Mouse (Mus musculus): Measurements from ENCODE around the gene Mpv17l. TPM values are rescaled to one million over a fixed set of nuclear protein-coding genes. Genes with fewer than 3 reads are reported as not detected.
A peak's percentile ranks its signal among the peaks of the same experiment; 100 is the strongest.

The Mpv17l gene
- polyA plus RNA-seq, 1 experiment from 2014 or later, result 11.1 TPM

DNA sequence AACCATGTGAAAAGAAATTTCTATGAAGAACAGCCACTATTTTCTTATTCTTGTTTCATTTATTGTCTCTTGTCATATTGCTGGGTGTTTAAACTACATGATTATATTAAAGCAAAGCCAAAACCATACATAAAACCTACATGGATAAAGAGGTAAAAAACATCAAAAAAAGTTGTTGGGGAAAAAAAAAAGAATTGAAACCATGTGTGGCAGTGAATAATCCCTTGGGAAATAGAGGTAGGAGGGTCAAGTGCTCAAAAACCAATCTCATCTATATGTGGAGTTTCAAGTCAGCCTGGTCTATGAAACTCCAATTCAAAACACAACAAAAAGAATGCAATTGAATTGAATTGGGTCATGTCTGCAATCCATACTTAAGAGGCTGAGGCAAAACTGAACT is 10.1 kb upstream of the Mpv17l start:
- Histone ChIP-seq H3K4me3 (replicated peaks; ENCODE audit: low read length) (no peak overlapping the region), H3K36me3 (ENCODE audit: control insufficient read depth, insufficient read depth, low read length) (no peaks in the 10 kb centered on the region), H3K27ac (ENCODE audit: low read length) (no peak overlapping the region), H3K27me3 (ENCODE audit: control insufficient read depth, insufficient read depth, low read length) (no peaks in the 10 kb centered on the region), H3K4me2 (ENCODE audit: low read depth, low read length) (no peak overlapping the region), H3K9ac (ENCODE audit: low read length) (no peak overlapping the region), H3K4me1 (ENCODE audit: control insufficient read depth, insufficient read depth, low read length) (0 out of 2 replicates have a peak, but pooled peaks cover 3% of the 10 kb centered on the region), H3K9me3 (replicated peaks; ENCODE audit: control insufficient read depth, low read length) (no peaks in the 10 kb centered on the region)
- no peak for ATAC-seq (ENCODE audit: insufficient read depth, low FRiP score)

DNA sequence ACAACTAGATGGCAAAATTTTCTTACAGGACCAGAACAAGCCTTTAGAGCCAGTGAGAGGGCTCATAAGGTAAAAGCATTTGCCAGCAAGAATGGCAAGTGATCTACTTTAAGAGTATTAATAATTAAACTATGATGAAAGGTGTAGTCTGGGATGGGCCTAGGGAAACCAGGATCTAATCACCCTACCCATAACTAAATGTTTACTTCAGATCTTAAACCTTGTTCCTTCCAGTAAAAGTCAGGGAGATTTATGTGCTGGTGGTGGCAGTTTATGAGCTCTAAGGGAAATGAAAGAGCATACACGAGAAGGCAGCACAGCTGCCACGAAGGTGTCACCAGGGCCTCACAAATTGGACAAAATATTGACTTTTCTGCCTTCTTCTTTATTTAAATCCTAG is 8.9 kb upstream of the Mpv17l start:
- 43% methylated on average over 2 of the region's 2 CpGs for WGBS
- H3K9ac ChIP-seq (ENCODE audit: low read length), result no peak overlapping the region
- no peaks in the 10 kb centered on the region for H3K9me3 ChIP-seq (replicated peaks; ENCODE audit: control insufficient read depth, low read length)
- H3K4me2 ChIP-seq (ENCODE audit: low read depth, low read length), result 0 out of 2 replicates have a peak overlapping the region, but pooled peaks have one; percentile 9
- 0 out of 2 replicates have a peak, but pooled peaks have one; percentile 60 for ATAC-seq (ENCODE audit: insufficient read depth, low FRiP score)
- H3K36me3 ChIP-seq (ENCODE audit: control insufficient read depth, insufficient read depth, low read length), result no peaks in the 10 kb centered on the region
- H3K4me3 ChIP-seq (replicated peaks; ENCODE audit: low read length), result no peak overlapping the region
- H3K27me3 ChIP-seq (ENCODE audit: control insufficient read depth, insufficient read depth, low read length), result no peaks in the 10 kb centered on the region
- no peak overlapping the region for H3K27ac ChIP-seq (ENCODE audit: low read length)
- H3K4me1 ChIP-seq (ENCODE audit: control insufficient read depth, insufficient read depth, low read length), result peaks cover 8% of the 10 kb centered on the region; the same call in 1 of the 2 replicates

- Histone ChIP-seq H3K9ac (ENCODE audit: low read length) (no peak overlapping the region), H3K4me2 (ENCODE audit: low read depth, low read length) (no peak overlapping the region), H3K27ac (ENCODE audit: low read length) (no peak overlapping the region), H3K27me3 (ENCODE audit: control insufficient read depth, insufficient read depth, low read length) (no peaks in the 10 kb centered on the region), H3K36me3 (ENCODE audit: control insufficient read depth, insufficient read depth, low read length) (no peaks in the 10 kb centered on the region), H3K9me3 (replicated peaks; ENCODE audit: control insufficient read depth, low read length) (no peaks in the 10 kb centered on the region), H3K4me1 (ENCODE audit: control insufficient read depth, insufficient read depth, low read length) (peaks cover 9% of the 10 kb centered on the region; the same call in 1 of the 2 replicates), H3K4me3 (replicated peaks; ENCODE audit: low read length) (no peak overlapping the region)
- no peak for ATAC-seq (ENCODE audit: insufficient read depth, low FRiP score)
- 78% methylated on average over 3 of the region's 3 CpGs for WGBS
These were observed 7.2 kb upstream of the Mpv17l start for GRCm38 (mm10) chr16:13895740-13896139.

- Histone ChIP-seq H3K27ac (ENCODE audit: low read length) (no peak overlapping the region), H3K9me3 (replicated peaks; ENCODE audit: control insufficient read depth, low read length) (no peaks in the 10 kb centered on the region), H3K4me3 (replicated peaks; ENCODE audit: low read length) (no peak overlapping the region), H3K4me1 (ENCODE audit: control insufficient read depth, insufficient read depth, low read length) (peaks cover 11% of the 10 kb centered on the region; the same call in 1 of the 2 replicates), H3K4me2 (ENCODE audit: low read depth, low read length) (no peak overlapping the region), H3K9ac (ENCODE audit: low read length) (no peak overlapping the region), H3K36me3 (ENCODE audit: control insufficient read depth, insufficient read depth, low read length) (no peaks in the 10 kb centered on the region), H3K27me3 (ENCODE audit: control insufficient read depth, insufficient read depth, low read length) (no peaks in the 10 kb centered on the region)
- no peak for ATAC-seq (ENCODE audit: insufficient read depth, low FRiP score)
- 72% methylated on average over 3 of the region's 3 CpGs for WGBS
These were observed 6.6 kb upstream of the Mpv17l start for GRCm38 (mm10) chr16:13896357-13896756.

DNA sequence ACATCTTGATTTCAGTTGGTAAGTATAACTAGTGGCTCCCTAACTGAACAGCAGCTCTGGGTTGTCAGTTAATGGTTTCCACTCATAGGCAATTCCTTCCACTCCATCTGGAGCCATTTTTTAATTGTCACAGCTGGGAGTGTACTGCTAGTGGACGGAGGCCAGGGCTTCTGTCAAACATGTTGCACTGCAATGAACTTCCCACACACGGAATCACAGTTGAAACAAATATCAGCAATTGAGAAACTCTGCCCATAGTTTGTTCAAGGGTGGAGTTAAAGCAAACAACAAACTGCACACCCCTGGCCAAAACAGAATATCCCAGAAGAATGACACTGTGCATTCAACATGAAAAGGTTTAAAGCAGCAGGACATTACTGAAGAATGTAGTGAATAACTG is 4.0 kb upstream of the Mpv17l start:
- H3K4me1 ChIP-seq (ENCODE audit: control insufficient read depth, insufficient read depth, low read length), result peaks cover 19% of the 10 kb centered on the region
- WGBS, result 35% methylated on average over 2 of the region's 2 CpGs
- H3K27me3 ChIP-seq (ENCODE audit: control insufficient read depth, insufficient read depth, low read length), result no peaks in the 10 kb centered on the region
- H3K36me3 ChIP-seq (ENCODE audit: control insufficient read depth, insufficient read depth, low read length), result no peaks in the 10 kb centered on the region
- H3K27ac ChIP-seq (ENCODE audit: low read length), result no peak overlapping the region; the same call in 1 of the 2 replicates
- no peak overlapping the region for H3K4me3 ChIP-seq (replicated peaks; ENCODE audit: low read length)
- no peak overlapping the region for H3K9ac ChIP-seq (ENCODE audit: low read length)
- no peaks in the 10 kb centered on the region for H3K9me3 ChIP-seq (replicated peaks; ENCODE audit: control insufficient read depth, low read length)
- 0 out of 2 replicates have a peak overlapping the region, but pooled peaks have one; percentile 5 for H3K4me2 ChIP-seq (ENCODE audit: low read depth, low read length)
- ATAC-seq (ENCODE audit: insufficient read depth, low FRiP score), result no peak

DNA sequence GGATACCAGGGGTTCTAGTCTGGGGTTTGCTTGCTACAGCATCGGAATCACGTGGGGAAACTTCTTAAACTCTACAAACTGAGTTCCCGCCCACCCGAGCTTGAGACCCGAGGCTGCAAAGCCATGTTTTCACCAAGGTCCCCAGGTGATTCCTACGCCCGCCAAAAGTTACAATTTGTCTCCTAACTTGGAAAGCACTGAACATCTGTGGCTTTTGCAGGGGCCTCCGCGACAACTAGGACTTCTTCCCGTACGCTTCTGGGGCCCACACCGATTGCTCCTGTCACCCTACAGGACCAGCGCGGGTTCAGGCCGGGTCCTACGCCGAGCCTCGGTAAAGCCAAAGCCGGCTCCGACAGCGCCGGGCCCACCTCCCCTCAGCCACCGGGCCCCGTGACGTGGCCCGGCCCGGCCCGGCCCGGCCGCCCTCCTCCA is 547 bp upstream of the Mpv17l start:
- peak overlapping the region; percentile 92 for H3K4me2 ChIP-seq (ENCODE audit: low read depth, low read length)
- H3K4me1 ChIP-seq (ENCODE audit: control insufficient read depth, insufficient read depth, low read length), result peaks cover 16% of the 10 kb centered on the region
- no peak for ATAC-seq (ENCODE audit: insufficient read depth, low FRiP score)
- no peaks in the 10 kb centered on the region for H3K36me3 ChIP-seq (ENCODE audit: control insufficient read depth, insufficient read depth, low read length)
- no peaks in the 10 kb centered on the region for H3K9me3 ChIP-seq (replicated peaks; ENCODE audit: control insufficient read depth, low read length)
- peak overlapping the region; percentile 98 for H3K9ac ChIP-seq (ENCODE audit: low read length)
- peak overlapping the region; percentile 100 for H3K4me3 ChIP-seq (replicated peaks; ENCODE audit: low read length)
- WGBS, result under 1% methylated on average over 30 of the region's 30 CpGs
- no peaks in the 10 kb centered on the region for H3K27me3 ChIP-seq (ENCODE audit: control insufficient read depth, insufficient read depth, low read length)
- peak overlapping the region; percentile 91 for H3K27ac ChIP-seq (ENCODE audit: low read length)

GRCm38 (mm10) chr16:13903488-13903887 is 527 bp downstream of the Mpv17l start:
- WGBS, result 7% methylated on average over 8 of the region's 8 CpGs
- H3K4me2 ChIP-seq (ENCODE audit: low read depth, low read length), result peak overlapping the region; percentile 69
- H3K4me1 ChIP-seq (ENCODE audit: control insufficient read depth, insufficient read depth, low read length), result peaks cover 16% of the 10 kb centered on the region
- H3K27ac ChIP-seq (ENCODE audit: low read length), result peak overlapping the region; percentile 91
- peak overlapping the region; percentile 98 for H3K9ac ChIP-seq (ENCODE audit: low read length)
- no peaks in the 10 kb centered on the region for H3K9me3 ChIP-seq (replicated peaks; ENCODE audit: control insufficient read depth, low read length)
- H3K4me3 ChIP-seq (replicated peaks; ENCODE audit: low read length), result peak overlapping the region; percentile 100
- peak; percentile 86 for ATAC-seq (ENCODE audit: insufficient read depth, low FRiP score)
- H3K36me3 ChIP-seq (ENCODE audit: control insufficient read depth, insufficient read depth, low read length), result no peaks in the 10 kb centered on the region
- no peaks in the 10 kb centered on the region for H3K27me3 ChIP-seq (ENCODE audit: control insufficient read depth, insufficient read depth, low read length)

DNA sequence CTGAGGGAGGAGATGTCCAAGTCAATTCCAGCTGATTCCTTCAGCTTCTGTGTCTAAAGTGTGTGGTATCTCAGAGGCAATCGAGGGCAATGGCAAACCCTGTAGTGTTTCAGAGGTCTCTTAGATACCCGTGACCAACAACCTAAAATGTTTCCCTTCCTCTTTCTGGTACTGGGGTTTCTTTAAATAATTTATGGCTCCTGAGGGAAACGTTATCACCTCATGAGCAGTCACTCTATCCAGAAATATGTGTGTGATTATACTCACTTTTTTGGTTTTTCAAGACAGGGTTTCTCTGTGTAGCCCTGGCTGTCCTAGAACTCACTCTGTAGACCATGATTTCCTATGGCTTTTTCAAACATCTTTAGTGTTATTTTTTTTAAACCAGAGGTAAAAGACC is 4.3 kb downstream of the Mpv17l start:
- 80% methylated on average over 3 of the region's 3 CpGs for WGBS
- H3K9ac ChIP-seq (ENCODE audit: low read length), result no peak overlapping the region

GRCm38 (mm10) chr16:13920093-13920492 is 17.1 kb downstream of the Mpv17l start:
- no peak overlapping the region for H3K27ac ChIP-seq (ENCODE audit: low read length)

More for the DNA sequence above, 4.3 kb downstream of the Mpv17l start:
- no peak overlapping the region for H3K4me2 ChIP-seq (ENCODE audit: low read depth, low read length)
- no peaks in the 10 kb centered on the region for H3K27me3 ChIP-seq (ENCODE audit: control insufficient read depth, insufficient read depth, low read length)
- peaks cover 3% of the 10 kb centered on the region; the same call in 1 of the 2 replicates for H3K4me1 ChIP-seq (ENCODE audit: control insufficient read depth, insufficient read depth, low read length)
- H3K4me3 ChIP-seq (replicated peaks; ENCODE audit: low read length), result no peak overlapping the region
- no peaks in the 10 kb centered on the region for H3K9me3 ChIP-seq (replicated peaks; ENCODE audit: control insufficient read depth, low read length)
- no peak overlapping the region for H3K27ac ChIP-seq (ENCODE audit: low read length)
- ATAC-seq (ENCODE audit: insufficient read depth, low FRiP score), result no peak
- no peaks in the 10 kb centered on the region for H3K36me3 ChIP-seq (ENCODE audit: control insufficient read depth, insufficient read depth, low read length)

More at GRCm38 (mm10) chr16:13920093-13920492, 17.1 kb downstream of the Mpv17l start:
- Histone ChIP-seq H3K9me3 (replicated peaks; ENCODE audit: control insufficient read depth, low read length) (0 out of 2 replicates have a peak, but pooled peaks cover 8% of the 10 kb centered on the region), H3K4me2 (ENCODE audit: low read depth, low read length) (no peak overlapping the region), H3K4me1 (ENCODE audit: control insufficient read depth, insufficient read depth, low read length) (no peaks in the 10 kb centered on the region), H3K4me3 (replicated peaks; ENCODE audit: low read length) (no peak overlapping the region), H3K36me3 (ENCODE audit: control insufficient read depth, insufficient read depth, low read length) (no peaks in the 10 kb centered on the region), H3K27me3 (ENCODE audit: control insufficient read depth, insufficient read depth, low read length) (no peaks in the 10 kb centered on the region), H3K9ac (ENCODE audit: low read length) (no peak overlapping the region)
- WGBS, result 89% methylated on average over 5 of the region's 5 CpGs
- no peak for ATAC-seq (ENCODE audit: insufficient read depth, low FRiP score)

All from stomach, embryonic 16.5 days (tissue).